ENCODE assay signal across 12 mouse cellular contexts in the genomic region with DNA sequence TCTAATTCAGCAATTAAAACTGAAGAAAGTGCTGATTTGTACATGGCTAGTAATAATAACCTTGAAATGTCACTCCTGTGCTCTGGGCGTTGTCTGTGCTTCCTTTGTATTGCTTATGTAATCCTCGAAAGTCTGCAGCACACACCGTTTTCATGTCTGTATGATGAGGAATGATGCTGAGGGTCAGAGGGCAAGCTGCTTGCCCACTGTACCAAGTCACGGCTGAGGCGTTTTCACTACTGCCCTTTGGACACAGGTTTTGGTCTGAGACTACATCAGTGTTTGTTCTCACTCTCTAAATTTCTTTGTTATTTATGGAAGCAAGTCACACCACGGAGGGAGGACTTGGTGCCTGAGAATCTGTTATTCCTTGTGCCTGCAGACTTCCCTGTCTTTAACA. TPM values are rescaled to one million over a fixed set of nuclear protein-coding genes. Genes with fewer than 3 reads are reported as not detected.
"Had no signal": no experiment of that assay in that cellular context is flagged by ENCODE, and none has a peak within 500 bp of the region (broad histone marks: within the 10 kb centered on the region; RNA-seq: fewer than 3 reads in every experiment).

No protein-coding gene starts in this region.

- H3K4me3 ChIP-seq: left cerebral cortex, adult 2 months; limb, embryonic 15.5 days; liver, embryonic 12.5 days; megakaryocyte, embryonic 14.5 days; midbrain, embryonic 12.5 days; stomach, embryonic 15.5 days had no signal

- ATAC-seq: intestine, embryonic 16.5 days; liver, embryonic 12.5 days had no signal

- H3K9ac ChIP-seq: limb, embryonic 15.5 days; liver, embryonic 12.5 days; lung, embryonic 14.5 days; midbrain, embryonic 12.5 days; stomach, embryonic 15.5 days had no signal

- H3K36me3 ChIP-seq: midbrain, embryonic 12.5 days had no signal

- H3K27me3 ChIP-seq: limb, embryonic 15.5 days; liver, embryonic 12.5 days; megakaryocyte, embryonic 14.5 days; midbrain, embryonic 12.5 days; stomach, embryonic 15.5 days had no signal

- H3K9me3 ChIP-seq: limb, embryonic 15.5 days; liver, embryonic 12.5 days; megakaryocyte, embryonic 14.5 days; midbrain, embryonic 12.5 days; stomach, embryonic 15.5 days had no signal

- H3K4me1 ChIP-seq: limb, embryonic 15.5 days; midbrain, embryonic 12.5 days; stomach, embryonic 15.5 days had no signal

- DNase-seq: lung, embryonic 14.5 days; lung, postnatal 10 days; right cerebral cortex, postnatal 14 days; thymus, postnatal 36 days had no signal

- H3K4me2 ChIP-seq: limb, embryonic 15.5 days; liver, embryonic 12.5 days; lung, embryonic 14.5 days; midbrain, embryonic 12.5 days; stomach, embryonic 15.5 days had no signal

- H3K27ac ChIP-seq: left cerebral cortex, adult 2 months; limb, embryonic 15.5 days; liver, embryonic 12.5 days; macrophage; midbrain, embryonic 12.5 days; stomach, embryonic 15.5 days had no signal

RNA-seq across cellular contexts. Expression of gene Fam171b, which starts 46.4 kb away (rescaled TPM):
- polyA plus RNA-seq: macrophage had no signal
